Mouse (Mus musculus) erythroblast, embryonic 14.5 days (primary cell): Measurements from ENCODE around the gene Zfp110. TPM values are rescaled to one million over a fixed set of nuclear protein-coding genes. Genes with fewer than 3 reads are reported as not detected.
"Not testable (repeated sequence)": the region's sequence is repeated elsewhere in the genome, so short reads cannot be mapped to it uniquely, and the experiment has no call there.

Experiments used
- H3K27me3 ChIP-seq: 2 replicates; pipeline ENCODE4 v1.6.1; 2012; ENCODE audit warnings: inconsistent platforms; ENCODE audit not compliant: control insufficient read depth
- H3K36me3 ChIP-seq: 2 replicates; pipeline ENCODE4 v1.6.1; 2012; ENCODE audit warnings: mild to moderate bottlenecking, inconsistent platforms; ENCODE audit not compliant: control insufficient read depth
- H3K4me1 ChIP-seq: 2 replicates; pipeline ENCODE4 v1.6.1; 2012; ENCODE audit warnings: inconsistent platforms; ENCODE audit not compliant: control insufficient read depth
- H3K4me3 ChIP-seq: replicated peaks from 2 replicates; pipeline ENCODE3; 2012; ENCODE audit warnings: moderate library complexity, mild to moderate bottlenecking, inconsistent platforms
- H3K9me3 ChIP-seq: 2 replicates; pipeline ENCODE4 v1.6.1; 2012; ENCODE audit warnings: low read length, inconsistent platforms, mixed read lengths; ENCODE audit not compliant: control insufficient read depth
- GATA1 ChIP-seq: IDR thresholded peaks from 2 replicates; pipeline ENCODE4 v1.6.1; 2012; ENCODE audit warnings: low read length, inconsistent platforms, mixed read lengths
- TAL1 ChIP-seq: IDR thresholded peaks from 3 replicates; pipeline ENCODE4 v1.6.1; 2012; ENCODE audit warnings: low read length, inconsistent platforms, mixed read lengths
- polyA plus RNA-seq: library from polyadenylated mRNA; stranded (reverse); fragments of >175 nt; gene quantifications from 2 replicates; pipeline ENCODE4 v1.2.3, GENCODE M21; 2012

Gene Zfp110
- polyA plus RNA-seq, 1 experiment: 0.24 TPM

DNA sequence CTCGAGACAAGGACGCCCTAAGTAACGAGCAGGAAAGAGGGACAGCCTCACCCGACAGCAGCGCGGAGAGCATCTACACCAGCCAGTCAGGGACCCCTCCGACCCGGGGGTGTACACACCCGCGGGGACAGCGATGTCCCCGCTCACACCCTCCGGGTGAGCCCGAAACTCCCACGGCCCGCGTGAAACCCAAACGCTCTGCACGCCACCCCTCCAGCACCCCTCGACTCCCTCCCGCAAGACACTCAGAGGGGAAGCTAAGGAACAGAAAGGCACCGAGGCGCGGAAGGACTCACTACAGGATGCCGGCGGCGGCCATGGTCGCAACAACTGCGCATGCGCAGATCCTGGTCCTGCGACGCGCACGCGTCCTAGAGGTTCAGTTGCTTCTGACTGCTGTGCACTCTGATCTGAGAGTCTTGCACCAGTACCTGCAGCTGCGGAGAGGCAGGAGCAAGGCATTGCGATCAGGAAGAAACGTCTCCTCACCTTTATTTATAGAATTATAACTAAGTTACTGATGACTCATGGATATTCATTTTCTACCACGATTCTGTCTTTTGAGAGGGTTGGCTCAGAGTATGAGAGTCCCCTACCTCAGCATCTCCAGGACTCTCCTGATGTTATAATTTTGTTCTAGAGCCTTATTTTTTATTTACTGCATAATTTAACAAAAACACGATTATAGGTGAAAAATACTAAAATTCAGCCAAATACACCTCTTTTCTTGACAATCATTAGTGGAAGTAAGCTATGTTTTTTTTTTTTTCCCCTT lies 15.9 kb upstream of the Zfp110 start, which contains the start of gene Zfp329:
TSS of gene Zfp329 (minus strand) at position 338 of the 775 bp plus-strand sequence.
- Histone ChIP-seq H3K9me3 (peaks cover 8% of the 10 kb centered on the region), H3K36me3 (no peaks in the 10 kb centered on the region), H3K4me3 (peak within 1 kb of the TSS; percentile 70), H3K27me3 (no peaks in the 10 kb centered on the region), H3K4me1 (peaks cover 14% of the 10 kb centered on the region)
- TF ChIP-seq GATA1 (no peak), TAL1 (no peak)

DNA sequence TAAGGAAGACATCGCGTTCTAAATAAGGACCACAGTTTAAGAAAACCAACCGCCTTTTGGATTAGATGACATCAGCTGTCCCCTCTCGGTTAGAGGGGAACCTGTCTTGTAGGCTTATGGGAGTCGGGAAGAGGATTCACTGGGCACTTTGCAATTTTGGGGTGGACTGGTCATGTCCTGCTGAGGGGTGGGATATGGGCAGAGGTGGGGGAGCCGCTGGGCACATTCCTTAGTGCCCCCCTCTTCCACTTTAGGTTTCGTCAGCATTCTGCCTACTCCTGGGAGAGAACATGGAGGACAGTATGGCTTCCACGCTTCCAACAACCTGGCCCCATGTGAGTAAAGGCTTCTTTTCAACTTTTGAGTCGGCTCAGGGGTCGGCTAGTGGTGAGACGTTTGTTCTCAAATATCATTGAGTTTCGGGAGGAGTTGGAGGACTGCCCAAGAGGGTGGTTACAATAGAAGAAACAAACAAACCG lies 671 bp downstream of the Zfp110 start:
- Histone ChIP-seq H3K36me3 (peaks cover 40% of the 10 kb centered on the region), H3K27me3 (no peaks in the 10 kb centered on the region), H3K9me3 (peaks cover 8% of the 10 kb centered on the region), H3K4me1 (peaks cover 26% of the 10 kb centered on the region), H3K4me3 (peak overlapping the region; percentile 69)
- TF ChIP-seq TAL1 (no peak), GATA1 (no peak)

GRCm38 (mm10) chr7:12835779-12836178 lies 1.2 kb downstream of the Zfp110 start:
- H3K36me3 ChIP-seq: peaks cover 45% of the 10 kb centered on the region
- H3K4me3 ChIP-seq: peak overlapping the region; percentile 69
- no peaks in the 10 kb centered on the region for H3K27me3 ChIP-seq
- TF ChIP-seq TAL1 (no peak), GATA1 (no peak)
- peaks cover 26% of the 10 kb centered on the region for H3K4me1 ChIP-seq
- H3K9me3 ChIP-seq: peaks cover 10% of the 10 kb centered on the region

- H3K9me3 ChIP-seq: peaks cover under 1% of the 10 kb centered on the region
Measured at GRCm38 (mm10) chr7:12874301-12874700, 39.7 kb downstream of the Zfp110 start.

GRCm38 (mm10) chr7:12880036-12880435 lies 45.5 kb downstream of the Zfp110 start:
- Histone ChIP-seq H3K4me1 (peaks cover 16% of the 10 kb centered on the region), H3K36me3 (no peaks in the 10 kb centered on the region; the same call in 1 of the 2 replicates), H3K9me3 (no peaks in the 10 kb centered on the region), H3K27me3 (no peaks in the 10 kb centered on the region), H3K4me3 (no peak overlapping the region)
- TF ChIP-seq GATA1 (no peak), TAL1 (no peak)

More at GRCm38 (mm10) chr7:12874301-12874700, 39.7 kb downstream of the Zfp110 start:
- Histone ChIP-seq H3K36me3 (no peaks in the 10 kb centered on the region), H3K4me1 (no peaks in the 10 kb centered on the region), H3K27me3 (no peaks in the 10 kb centered on the region), H3K4me3 (no peak overlapping the region)
- TF ChIP-seq TAL1: no peak
- no peak for TF ChIP-seq GATA1

GRCm38 (mm10) chr7:12880497-12880896 lies 45.9 kb downstream of the Zfp110 start:
- H3K36me3 ChIP-seq: not testable (repeated sequence)
- H3K4me3 ChIP-seq: peak overlapping the region; percentile 80

GRCm38 (mm10) chr7:12880911-12881660 lies 46.5 kb downstream of the Zfp110 start, which contains the start of gene Zfp128:
Gene Zfp128 (plus strand): TSS chr7:12881177.
- peak within 1 kb of the TSS; percentile 80 for H3K4me3 ChIP-seq
- no peaks in the 10 kb centered on the region for H3K27me3 ChIP-seq
- H3K36me3 ChIP-seq: peaks cover 3% of the 10 kb centered on the region; the same call in 1 of the 2 replicates
- H3K9me3 ChIP-seq: no peaks in the 10 kb centered on the region
- TF ChIP-seq GATA1 (no peak), TAL1 (no peak)
- peaks cover 16% of the 10 kb centered on the region for H3K4me1 ChIP-seq

More at GRCm38 (mm10) chr7:12880497-12880896, 45.9 kb downstream of the Zfp110 start:
- H3K27me3 ChIP-seq, H3K9me3 ChIP-seq: not testable (repeated sequence)
- H3K4me1 ChIP-seq: peaks cover 16% of the 10 kb centered on the region

DNA sequence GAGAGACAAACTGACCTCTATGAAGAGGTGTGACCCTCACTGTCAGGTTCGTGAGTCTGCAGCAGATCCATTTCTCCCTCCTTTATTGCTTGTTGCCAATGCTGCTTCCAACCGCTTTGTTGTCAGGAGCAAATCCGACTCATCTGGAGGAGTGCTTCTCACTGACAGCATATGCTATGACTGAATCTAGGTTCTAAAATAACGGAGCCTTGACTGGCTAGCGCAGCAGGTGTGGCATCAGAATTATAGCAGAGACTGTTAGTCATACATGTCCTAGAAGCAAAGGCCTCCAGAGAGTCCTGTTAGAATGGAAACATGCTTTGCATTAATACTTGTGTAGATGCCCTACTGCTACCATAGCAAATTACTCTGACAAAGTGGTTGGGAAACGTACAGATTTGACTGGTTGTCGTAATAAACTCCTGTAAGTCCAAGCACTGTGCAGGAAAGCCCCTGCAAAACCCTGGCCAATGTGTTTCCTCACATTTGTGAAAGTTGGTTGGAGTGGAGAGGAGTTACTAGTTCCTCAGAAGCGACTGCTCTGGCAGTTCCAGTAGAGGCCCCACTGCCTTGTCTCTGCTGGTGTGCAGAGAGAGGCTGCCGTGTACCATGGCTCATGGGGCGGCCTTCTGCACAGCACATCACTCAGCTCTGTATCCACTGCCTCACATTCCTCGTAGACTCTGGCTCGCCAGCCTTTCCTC lies 52.2 kb downstream of the Zfp110 start:
- TF ChIP-seq TAL1 (no peak), GATA1 (no peak)
- no peak overlapping the region for H3K4me3 ChIP-seq
- no peaks in the 10 kb centered on the region for H3K27me3 ChIP-seq
- H3K4me1 ChIP-seq: peaks cover 4% of the 10 kb centered on the region
- peaks cover 20% of the 10 kb centered on the region for H3K36me3 ChIP-seq
- H3K9me3 ChIP-seq: no peaks in the 10 kb centered on the region

DNA sequence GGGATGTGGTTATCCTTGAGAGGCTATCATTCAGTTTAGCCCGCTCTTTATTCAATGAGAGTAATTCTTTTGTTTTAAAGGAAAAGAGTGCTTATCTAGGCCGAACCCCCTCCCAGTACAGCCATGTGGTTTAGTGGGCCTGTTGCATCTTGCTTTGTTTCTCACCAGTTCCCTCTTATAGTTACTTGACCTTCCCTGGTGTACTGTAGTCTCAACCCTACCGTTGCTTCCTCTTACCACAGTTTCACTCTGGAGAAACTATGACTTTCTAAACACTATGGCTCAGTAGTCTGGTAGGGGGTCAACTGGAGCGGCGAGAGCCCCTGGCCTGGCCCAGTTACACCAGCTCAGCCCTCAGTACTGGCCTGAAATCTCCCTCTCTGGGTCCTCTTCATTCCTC lies 53.0 kb downstream of the Zfp110 start:
- no peak for TF ChIP-seq GATA1
- no peak for TF ChIP-seq TAL1
- Histone ChIP-seq H3K27me3 (no peaks in the 10 kb centered on the region), H3K4me3 (no peak overlapping the region), H3K36me3 (peaks cover 20% of the 10 kb centered on the region), H3K9me3 (no peaks in the 10 kb centered on the region), H3K4me1 (no peaks in the 10 kb centered on the region)
